Mouse (Mus musculus): Measurements from ENCODE around the gene Rbm47.

The Rbm47 gene

DNA sequence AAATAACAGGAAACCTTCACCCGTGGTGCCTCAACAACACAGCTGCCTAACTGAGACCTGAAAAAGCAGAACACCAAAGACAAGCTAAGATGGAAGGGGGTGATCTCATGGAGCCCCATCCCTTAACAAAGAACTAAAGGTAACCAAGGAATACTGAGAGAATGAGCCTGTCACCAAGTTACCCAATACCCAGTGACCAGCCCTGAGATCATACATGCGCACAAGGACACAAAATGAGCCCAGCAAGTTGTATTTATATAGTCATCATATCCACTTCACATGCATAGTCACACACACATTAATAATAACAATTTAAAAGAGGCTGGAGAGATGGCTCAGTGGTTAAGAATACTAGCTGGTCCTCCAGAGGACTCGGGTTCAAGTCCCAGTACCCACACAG lies 44.0 kb downstream of the Rbm47 start:
- DNase-seq (ENCODE audit: low read depth, low spot score): no peak

DNA sequence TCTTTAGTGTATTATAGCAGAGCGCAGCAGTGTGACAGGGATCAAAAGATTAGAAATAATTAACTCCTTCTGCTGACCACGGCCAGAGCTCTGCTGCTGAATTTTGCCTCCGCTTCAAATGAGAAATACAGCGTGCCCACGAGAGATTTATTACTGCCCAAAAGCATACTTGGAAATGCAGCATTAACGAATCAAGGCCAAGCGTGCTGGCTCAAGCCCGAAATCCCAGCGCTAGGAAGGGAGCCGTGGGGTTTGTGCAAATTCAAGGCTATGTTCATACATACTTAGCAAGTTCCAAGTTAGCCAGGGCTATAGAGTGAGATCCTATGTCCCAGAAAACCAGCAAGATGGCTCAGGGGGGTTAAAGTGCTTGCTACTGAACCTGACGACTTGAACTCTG lies 47.5 kb downstream of the Rbm47 start:
- DNase-seq (ENCODE audit: low read depth, low spot score): no peak

DNA sequence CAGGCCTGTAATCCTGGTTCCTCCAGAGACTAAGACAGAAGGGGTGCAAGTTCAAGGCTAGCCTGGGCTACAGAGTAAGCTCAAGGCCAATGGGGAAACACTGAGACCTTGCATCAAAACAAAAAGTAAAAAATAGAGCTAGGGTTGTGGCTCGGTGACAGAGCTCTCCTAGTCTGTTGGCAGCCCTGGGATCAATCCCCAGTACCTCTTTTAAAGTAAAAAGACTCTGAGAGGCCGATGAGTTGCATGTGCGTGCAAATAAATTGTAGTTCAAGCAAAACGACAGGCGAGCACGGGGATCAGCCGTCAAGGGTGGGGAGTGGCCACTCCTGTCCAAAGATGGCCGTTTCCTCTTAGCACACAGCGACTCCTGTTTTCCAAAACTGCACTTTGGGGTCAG lies 48.0 kb downstream of the Rbm47 start:
- no peak for DNase-seq (ENCODE audit: low read depth, low spot score)

DNA sequence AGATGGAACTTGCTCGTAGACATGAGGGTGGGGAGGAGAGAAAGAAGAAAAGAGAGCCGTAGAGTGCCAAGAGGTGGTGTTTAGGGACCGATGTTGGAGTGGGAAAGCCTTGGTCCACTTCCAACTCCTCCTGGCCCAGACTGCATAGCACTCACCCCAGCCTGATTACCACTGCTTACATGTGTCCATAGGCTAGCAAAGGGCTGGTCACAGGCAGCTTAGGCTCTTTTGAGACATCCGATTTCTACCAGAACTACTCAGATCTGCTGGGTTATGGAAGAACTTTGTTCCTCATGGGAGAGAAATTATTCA lies 48.9 kb downstream of the Rbm47 start:
- no peak for DNase-seq (ENCODE audit: low read depth, low spot score)

DNA sequence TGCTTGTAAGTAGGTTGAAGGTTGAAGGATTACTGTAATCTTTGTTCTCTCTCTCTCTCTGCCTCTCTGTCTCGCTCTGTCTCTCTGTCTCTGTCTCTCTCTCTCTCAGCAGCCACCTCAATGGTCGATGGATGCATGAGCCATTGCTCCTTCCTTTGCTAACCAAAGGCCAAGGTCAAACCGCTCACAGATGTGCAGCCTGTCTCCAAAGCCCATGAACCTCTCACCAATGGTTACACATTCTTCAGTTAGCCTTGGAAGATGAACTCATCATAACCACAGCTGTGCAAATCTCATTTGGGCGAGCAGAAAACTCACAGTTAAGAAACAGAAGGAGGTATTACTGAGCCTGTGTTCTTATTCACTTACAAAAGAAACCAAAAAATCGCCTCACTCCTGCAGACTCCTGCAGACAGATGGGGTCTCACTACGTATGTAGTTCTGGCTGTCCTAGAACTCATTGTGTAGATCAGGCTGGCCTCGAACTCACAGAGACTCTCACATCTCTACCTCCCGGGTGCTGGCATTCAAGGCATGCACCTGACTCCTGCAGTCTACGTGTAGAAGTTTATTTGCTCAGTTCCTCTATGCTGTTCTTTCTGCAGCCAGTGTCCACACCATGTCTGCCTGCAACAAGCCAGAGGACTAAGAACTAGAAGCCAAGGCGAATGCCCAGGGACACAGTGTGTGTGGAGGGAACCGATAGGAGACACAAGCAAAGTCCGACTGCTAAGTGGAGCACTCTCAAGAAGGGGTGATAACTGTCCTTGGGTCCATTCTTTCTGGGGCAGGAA lies 49.4 kb downstream of the Rbm47 start:
- no peak for DNase-seq (ENCODE audit: low read depth, low spot score)

DNA sequence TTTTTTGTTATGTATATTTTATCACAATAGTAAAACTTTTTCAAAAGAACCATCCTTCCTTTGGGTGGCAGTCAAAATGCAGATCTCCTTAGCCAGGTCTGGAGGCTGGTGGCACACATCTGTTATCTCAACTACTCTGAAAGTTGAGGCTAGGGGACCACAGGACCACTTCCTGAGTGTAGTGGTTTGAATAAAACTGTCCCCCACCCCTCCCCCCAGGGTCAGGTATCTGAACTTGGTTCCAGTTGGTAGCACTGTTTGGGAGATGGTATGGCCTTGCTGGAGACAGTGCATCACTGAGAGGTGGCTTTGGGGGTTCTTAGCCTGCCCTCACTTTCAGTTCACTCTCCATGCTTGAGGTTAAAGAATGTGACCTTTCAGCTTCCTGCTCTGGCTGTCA lies 51.7 kb downstream of the Rbm47 start:
- no peak for DNase-seq (ENCODE audit: low read depth, low spot score)

DNA sequence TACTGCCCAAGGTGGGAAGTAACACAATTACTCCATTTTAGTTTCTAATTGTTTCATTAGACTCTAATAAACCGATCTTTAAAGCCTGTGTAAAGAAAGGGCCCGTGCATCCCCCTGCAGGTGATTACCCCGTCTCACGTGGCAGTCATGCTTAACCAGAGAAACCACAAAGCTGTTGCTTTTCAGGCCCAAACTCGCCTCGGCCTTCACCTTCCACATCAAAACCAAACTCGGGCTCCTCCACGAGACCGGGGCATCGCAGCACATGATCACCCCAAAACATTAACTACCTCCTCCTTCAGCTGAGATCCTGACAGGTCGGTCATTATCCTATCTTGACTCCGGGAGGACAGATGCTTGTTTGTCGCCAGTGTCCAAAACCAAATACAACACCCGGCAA lies 58.2 kb downstream of the Rbm47 start:
- no peak for DNase-seq (ENCODE audit: low read depth, low spot score)

DNA sequence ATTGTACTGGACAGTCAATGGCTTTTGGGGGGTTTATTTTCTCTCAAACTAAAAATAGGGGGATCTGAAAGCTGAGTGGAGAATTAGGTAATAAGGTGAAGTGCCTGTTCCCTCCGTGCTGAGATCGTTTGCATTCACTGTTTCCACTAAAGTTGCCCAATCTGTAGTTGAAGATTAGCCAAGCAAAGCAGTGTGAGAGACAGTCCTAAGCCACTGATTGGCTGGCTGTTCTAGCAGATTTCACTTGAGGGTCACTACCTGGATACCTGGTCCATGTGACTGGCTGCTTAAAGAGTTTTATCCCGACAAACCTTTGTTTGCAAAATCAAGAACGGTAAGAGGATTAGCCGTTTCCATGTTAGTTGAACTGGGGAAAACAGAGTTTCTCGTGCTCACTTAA lies 58.7 kb downstream of the Rbm47 start:
- DNase-seq (ENCODE audit: low read depth, low spot score): no peak

DNA sequence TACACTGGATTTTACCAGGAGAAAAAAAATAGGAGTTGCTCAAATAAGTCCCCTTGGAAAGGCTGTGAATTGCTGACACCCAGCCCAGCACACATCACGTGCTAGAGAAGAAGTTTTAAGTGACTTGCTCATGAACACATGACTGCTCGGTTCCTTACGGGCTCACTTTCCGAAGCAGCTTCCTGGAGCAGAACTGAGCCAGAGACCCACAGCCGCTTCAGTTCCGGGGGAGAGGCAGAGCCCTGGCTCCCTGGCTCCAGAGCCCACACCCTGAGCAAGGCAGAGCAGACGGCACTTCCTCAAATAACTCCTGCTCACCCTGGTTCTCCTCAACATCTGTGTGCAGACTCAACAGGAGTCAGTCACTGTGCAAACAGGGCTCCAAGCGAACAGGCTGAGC lies 60.9 kb downstream of the Rbm47 start:
- DNase-seq (ENCODE audit: low read depth, low spot score): no peak

DNA sequence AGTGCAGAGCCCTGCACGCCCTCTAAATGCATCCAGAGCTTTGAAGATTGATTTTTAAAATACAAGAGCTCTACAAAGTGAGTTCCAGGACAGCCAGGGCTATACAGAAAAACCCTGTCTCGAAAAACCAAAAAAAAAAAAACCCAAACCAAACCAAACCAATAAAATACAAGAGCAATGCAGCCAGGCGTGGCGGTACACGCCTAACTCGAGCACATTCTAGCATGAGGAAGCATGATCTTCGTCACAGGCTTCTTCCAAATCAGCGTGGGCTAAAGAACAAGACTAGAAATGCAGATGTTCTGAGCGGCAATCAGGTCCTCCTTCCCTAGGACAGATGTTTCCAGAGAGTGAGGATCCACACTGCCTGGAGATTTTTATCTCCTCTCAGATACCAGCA lies 66.5 kb downstream of the Rbm47 start:
- DNase-seq (ENCODE audit: low read depth, low spot score): no peak

DNA sequence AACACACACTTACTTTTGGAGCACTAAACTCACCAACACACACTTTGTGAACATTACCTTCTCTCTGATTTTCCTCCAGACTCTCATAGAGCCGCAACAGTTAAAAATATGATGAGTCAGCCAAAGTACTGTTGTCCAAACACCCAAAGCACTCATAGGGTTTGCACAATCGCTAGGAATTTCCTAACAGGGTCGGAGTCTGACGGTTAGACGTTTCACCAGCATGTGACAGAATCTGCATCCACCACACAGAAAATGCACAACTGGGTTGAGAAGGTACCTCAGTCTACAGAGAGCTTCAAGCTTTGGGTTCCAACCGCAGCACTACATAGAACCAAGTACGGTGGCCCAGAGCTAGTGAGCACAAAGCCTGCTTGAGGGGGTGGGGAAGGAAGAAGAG lies 67.0 kb downstream of the Rbm47 start:
- no peak for DNase-seq (ENCODE audit: low read depth, low spot score)

DNA sequence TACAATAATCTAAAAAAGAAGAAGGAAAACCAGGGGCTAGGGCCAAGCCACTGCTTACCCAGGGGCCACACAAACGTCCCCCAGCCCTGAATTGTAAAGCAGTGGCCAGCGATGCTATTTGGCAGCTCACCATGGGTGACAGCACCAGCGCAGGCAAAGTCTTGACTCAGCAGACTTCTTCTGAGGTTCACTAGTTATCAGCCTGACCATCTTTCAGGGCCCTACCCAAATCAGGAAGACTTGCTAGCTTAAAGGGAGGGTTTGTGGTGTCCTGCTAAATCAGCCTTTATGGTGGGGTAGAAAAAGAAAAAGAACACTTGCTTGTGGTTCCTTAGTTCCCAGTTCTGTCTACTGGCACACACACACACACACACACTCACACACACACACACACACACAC lies 67.6 kb downstream of the Rbm47 start:
- DNase-seq (ENCODE audit: low read depth, low spot score): no peak

DNA sequence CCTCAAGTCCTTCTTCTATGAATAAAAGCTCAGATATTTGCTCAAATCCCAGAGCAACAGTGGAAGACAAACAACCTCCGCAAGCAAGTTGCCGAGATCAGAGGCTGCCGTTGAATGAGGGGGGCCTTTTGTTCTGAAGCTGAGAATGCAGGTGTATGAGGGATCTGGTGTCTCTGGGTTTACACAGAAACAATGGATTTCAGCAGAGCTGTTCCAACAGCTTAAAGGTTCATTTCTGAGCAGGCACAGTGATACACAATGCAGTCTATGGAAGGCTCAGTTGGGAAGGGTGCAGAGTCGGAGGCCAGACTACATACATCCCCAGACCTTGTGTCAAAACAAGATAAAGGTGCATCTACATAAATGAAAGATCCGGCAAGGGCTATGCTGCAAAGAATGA lies 69.5 kb downstream of the Rbm47 start:
- no peak for DNase-seq (ENCODE audit: low read depth, low spot score)

DNA sequence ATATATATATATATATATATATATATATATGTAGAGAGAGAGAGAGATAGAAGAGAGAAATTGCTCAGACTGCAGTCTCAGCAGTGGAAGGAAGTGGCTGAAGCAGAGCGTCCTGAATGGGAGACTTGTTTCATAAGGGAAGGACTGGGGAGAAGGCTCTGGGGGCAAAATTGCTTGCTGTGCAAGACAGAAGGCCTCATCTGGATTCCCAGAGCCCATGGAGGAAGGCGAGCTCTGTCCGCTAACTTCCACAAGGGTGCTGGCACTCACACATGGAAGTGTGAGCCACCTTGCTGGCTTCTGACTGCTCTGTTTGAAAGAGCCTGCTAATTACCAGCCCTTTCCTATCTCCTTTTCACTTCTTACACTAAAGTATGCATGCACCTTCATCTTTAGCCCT lies 70.1 kb downstream of the Rbm47 start:
- no peak for DNase-seq (ENCODE audit: low read depth, low spot score)

DNA sequence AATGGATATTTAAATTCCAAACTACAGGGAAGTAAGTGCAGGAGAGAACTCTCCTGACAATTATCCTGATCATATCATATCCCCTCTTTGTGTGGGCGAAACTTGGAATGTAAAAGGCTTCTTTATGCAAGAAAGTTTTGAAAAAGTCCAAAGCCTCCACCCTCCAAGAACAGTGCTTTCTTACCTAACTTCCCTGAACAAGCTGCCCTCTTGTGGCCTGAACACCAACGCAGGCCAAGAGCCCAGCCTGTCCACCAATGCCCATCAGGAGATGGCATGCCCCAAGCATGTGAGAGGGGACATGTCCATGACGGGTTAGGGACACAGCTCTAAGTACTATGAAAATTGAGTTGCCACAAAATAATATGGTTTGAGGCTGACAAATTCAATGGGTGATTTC lies 71.3 kb downstream of the Rbm47 start:
- DNase-seq (ENCODE audit: low read depth, low spot score): no peak

DNA sequence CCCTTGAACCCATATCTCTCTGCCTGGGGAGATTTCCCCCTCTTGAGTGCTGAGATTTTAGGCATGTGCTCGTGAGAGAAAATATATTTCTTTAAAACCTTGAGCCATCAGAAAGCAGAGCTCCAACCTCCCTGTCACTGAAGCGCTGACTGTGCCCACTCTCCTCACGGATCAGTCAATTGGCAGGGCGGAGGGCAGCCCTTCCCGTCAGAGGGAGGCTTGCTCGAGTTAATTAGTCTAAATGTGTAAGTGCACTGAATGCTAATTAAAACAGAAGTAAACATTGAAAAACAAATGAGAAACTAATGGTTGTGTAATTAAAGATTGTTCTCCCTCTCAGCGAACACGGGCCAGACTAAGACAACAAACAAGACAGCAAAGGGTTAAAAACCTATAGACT lies 72.6 kb downstream of the Rbm47 start:
- no peak for DNase-seq (ENCODE audit: low read depth, low spot score)

DNA sequence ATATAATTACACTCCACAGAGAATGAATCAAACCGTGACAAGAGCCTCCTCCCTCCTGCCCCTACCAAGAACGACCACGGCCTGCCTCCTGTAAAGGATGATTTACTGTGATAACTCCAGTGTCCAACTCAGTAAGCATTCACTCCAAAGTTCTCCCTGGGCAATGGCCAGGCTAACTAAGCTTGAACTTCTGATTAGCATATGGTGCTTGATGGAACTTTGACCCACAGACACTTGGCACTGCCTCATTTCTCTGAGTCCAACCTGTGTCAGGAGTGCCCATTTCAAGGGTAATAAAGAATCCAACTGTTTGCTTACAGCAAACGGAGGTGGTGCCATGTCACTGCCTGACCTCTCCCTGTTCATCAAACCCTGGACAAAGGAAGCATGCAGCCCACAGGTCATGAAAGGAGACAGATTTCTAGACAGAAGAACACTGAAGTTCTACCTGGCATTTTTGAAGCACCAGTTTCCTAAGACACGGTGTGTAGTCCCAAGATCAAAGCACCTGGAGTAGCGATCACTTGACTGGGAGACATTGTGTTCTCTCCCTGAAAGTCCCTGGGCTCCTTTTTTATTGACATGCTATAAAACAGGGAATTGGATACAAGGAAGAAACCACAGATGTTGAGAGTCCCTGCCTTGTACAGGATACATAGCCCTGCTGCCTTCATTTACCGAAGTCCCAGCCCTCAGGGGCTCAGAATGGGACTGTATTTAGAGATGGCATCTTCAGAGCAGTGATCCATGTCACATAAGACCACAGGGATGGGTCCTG lies 74.6 kb downstream of the Rbm47 start:
- no peak for DNase-seq (ENCODE audit: low read depth, low spot score)

DNA sequence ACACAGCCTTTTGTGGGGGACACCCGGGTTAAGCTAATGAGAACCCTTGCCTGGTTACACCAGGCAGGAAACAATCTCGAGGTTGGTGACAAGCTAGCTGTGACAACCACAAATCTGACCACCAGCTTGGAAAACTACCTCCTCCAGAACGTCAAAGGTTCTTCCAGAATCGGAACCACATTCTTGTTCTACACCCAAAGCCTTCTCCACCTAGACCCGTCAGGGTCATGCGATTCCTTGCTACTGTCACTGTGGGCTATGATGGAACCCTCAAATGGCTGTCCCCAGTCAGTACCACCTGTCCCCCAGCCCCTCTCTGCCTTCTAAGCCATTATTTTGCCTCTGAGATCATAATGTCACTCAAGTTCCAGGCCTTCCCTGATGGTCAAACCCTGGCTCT lies 76.8 kb downstream of the Rbm47 start:
- no peak for DNase-seq (ENCODE audit: low read depth, low spot score)

DNA sequence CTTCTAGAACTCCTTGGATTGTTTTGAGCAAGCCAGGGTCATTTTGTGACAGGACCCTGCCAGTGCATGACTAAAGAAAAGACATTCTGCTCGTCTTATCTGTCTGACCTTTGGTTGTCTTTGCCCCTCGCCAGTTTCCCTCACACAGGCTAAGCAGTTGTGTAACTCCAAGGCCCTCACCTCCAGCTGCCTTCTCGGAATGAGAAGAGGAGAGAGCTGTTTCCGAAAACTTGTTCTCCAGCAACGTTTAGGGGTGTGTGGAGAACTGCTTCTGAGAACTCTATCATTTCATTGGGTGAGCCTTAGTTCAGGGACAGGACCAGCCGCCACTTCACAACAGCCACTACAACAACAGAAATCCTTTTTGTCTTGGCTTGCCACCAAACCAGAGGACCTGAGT lies 77.8 kb downstream of the Rbm47 start:
- DNase-seq (ENCODE audit: low read depth, low spot score): no peak

DNA sequence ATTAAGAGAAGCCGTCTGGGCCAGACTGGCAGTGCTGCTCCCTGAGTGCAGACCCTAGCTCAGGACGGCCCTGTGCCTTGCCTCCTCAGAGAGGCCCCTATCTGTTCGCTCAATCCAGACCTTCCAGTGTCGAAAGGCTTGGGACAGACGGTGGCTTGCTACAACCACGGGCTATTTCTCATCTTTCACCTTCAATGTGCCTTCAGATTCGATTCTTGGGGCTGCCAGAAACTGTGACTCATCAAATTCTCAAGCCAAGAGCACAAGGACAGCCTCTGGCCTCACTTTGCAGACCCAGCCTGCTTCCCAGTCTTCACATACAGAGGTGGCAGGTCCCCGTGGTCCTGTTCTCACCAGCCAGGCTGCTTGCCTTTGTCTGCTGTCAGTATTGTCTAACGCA lies 82.9 kb downstream of the Rbm47 start:
- no peak for DNase-seq (ENCODE audit: low read depth, low spot score)

DNA sequence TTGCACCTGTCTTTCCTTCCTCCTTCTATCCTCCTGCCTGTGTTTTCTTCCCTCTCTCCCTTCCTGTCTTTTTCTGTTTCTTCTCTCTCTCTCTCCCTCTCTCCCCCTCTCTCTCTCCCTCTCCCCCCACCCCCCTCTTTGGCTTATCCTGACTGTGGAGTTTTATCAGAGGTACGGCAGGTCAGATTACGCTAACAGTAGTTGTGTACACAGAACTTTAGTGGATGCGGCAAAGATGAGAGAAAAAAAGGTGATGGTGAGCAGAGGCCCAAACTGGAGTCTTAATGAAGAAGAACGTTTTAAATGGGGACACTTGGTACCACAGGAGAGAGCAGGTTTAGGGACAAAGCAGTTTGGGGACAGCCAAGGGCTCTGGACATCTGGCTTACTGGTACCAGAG lies 83.3 kb downstream of the Rbm47 start:
- no peak for DNase-seq (ENCODE audit: low read depth, low spot score)

DNA sequence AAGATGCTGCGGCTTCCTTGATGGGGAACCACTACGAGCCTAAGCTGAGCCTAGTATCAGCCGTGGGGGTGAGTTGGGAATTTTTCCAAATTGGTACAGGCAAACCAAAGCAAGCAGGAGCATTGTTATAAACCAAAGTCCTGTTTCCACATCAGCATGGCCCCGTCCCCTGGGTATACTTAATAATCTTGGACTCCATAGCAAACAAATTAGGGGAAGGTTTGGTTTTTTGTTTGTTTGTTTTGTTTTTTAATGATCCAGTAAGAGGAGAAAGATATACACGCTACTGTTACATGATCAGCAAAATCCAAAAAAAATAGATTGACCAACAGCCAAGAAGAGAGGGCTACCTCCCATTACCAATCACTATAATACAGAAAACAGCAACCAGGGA lies 84.0 kb downstream of the Rbm47 start:
- DNase-seq (ENCODE audit: low read depth, low spot score): no peak

DNA sequence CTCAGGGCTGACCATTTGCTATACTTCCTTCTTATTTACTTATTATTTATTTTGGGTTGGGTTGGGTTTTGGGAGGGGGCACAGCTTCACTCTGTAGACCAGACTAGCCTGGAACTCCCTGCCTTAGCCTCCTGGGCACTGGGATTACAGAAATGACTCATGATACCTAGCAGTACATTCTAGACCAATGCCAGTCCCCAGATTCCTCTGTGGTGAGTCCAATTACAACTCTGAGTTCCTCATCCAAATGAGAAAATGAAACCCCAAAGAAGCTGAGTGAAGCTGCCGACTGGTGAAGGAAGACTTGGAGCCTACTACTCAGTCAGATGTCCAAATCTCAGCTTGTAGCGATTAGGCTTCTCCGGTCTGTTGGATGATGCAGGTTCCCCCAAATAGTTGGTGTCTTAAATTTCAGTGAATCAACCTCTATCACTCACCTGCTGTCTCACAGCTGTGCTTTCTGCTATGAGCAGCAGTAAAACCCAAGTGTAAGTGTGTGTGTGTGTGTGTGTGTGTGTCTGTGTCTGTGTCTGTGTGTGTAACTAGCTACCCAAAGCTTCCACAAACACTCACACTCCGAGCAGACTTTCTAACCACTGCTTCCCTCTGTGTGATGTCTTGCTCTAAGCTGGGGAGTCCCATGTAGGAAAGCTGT lies 84.5 kb downstream of the Rbm47 start:
- DNase-seq (ENCODE audit: low read depth, low spot score): no peak

Data from retina, postnatal 7 days (tissue).